11 mouse cellular contexts compared by ENCODE assay signal in the genomic region with DNA sequence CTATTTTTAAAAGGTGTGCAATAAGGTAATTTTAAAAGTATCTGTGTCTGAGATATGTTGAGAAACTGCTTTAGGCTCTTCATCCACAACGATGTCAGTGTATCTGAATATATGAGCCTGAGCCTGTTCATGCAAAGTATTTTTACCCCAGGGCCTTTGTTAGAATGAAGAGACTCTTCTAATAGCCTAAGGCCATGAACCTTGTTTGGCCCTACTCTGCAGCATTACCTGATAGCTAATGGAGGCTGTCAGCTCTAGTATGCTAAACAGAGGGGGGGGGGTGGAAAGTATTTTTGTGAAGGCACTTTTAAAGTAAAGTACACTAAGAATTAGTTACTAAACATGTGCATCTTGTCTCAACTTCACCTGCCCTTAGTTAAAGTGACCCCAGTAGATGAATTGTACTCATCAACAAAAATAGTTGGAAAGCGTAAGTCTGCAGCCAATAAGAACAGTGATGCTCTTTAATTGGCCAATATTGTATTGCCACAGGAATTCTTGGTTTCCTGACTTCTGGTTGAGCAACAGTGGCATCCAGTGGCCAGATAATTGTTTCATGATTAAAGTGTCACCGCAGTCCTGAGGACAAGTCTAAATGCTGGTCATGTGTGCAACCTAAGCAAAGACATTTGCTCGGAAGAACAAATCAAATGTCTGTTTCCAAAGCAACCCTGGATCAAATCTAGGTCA. TPM values are rescaled to one million over a fixed set of nuclear protein-coding genes. Genes with fewer than 3 reads are reported as not detected.
A peak's percentile ranks its signal among the peaks of the same experiment; 100 is the strongest.
DNase-seq lines count a peak whose midpoint lies in the region; ATAC-seq and TF ChIP-seq lines count a peak whose summit lies in the region.
"Had no signal": no experiment of that assay in that cellular context is flagged by ENCODE, and none has a peak within 500 bp of the region (broad histone marks: within the 10 kb centered on the region; RNA-seq: fewer than 3 reads in every experiment).

No protein-coding gene starts in this region.

- CTCF ChIA-PET in Patski (lab: Charles Lee), result interaction anchor here (1.2 to 1.6 kb wide), 5 partner anchors 10 to 1014 kb away, joined by 3 to 4 read pairs (median 3); partner anchors contain the start of gene Erbb4

- no peaks in the 10 kb centered on the region for H3K9me3 ChIP-seq in embryonic facial prominence, embryonic 11.5 days (replicated peaks; ENCODE audit: control insufficient read depth, low read length)
- no peaks in the 10 kb centered on the region for H3K9me3 ChIP-seq in embryonic facial prominence, embryonic 10.5 days
- no peaks in the 10 kb centered on the region for H3K9me3 ChIP-seq in kidney, embryonic 16.5 days (ENCODE audit: low read length)
- H3K9me3 ChIP-seq: embryonic facial prominence, embryonic 13.5 days; liver, embryonic 15.5 days; stomach, embryonic 15.5 days had no signal

- no peak overlapping the region for H3K4me3 ChIP-seq in embryonic facial prominence, embryonic 11.5 days (ENCODE audit: low read depth, low read length)
- no peak overlapping the region for H3K4me3 ChIP-seq in embryonic facial prominence, embryonic 10.5 days
- no peak overlapping the region for H3K4me3 ChIP-seq in kidney, embryonic 16.5 days (ENCODE audit: low read length)
- H3K4me3 ChIP-seq: embryonic facial prominence, embryonic 13.5 days; liver, embryonic 15.5 days; stomach, embryonic 15.5 days had no signal

- H3K4me1 ChIP-seq in embryonic facial prominence, embryonic 11.5 days (ENCODE audit: control insufficient read depth, insufficient read depth, low read length), result no peaks in the 10 kb centered on the region
- no peaks in the 10 kb centered on the region for H3K4me1 ChIP-seq in embryonic facial prominence, embryonic 10.5 days
- no peaks in the 10 kb centered on the region for H3K4me1 ChIP-seq in kidney, embryonic 16.5 days (ENCODE audit: insufficient read depth, low read length)
- H3K4me1 ChIP-seq: embryonic facial prominence, embryonic 13.5 days; liver, embryonic 15.5 days; stomach, embryonic 15.5 days had no signal

- TF ChIP-seq CTCF in Patski (IDR thresholded peaks at IDR 0.05), result peak; percentile 72

- H3K27me3 ChIP-seq in embryonic facial prominence, embryonic 11.5 days (ENCODE audit: control insufficient read depth, insufficient read depth, low read length), result no peaks in the 10 kb centered on the region
- no peaks in the 10 kb centered on the region for H3K27me3 ChIP-seq in embryonic facial prominence, embryonic 10.5 days (replicated peaks; ENCODE audit: low read depth, poor library complexity, severe bottlenecking)
- H3K27me3 ChIP-seq in kidney, embryonic 16.5 days (ENCODE audit: insufficient read depth, low read length), result 0 out of 2 replicates have a peak, but pooled peaks cover 2% of the 10 kb centered on the region
- H3K27me3 ChIP-seq in Patski, result no peaks in the 10 kb centered on the region
- H3K27me3 ChIP-seq: embryonic facial prominence, embryonic 13.5 days; liver, embryonic 15.5 days; stomach, embryonic 15.5 days had no signal

- in situ Hi-C loops in Patski (cut with MboI; ENCODE audit: low pct_unique_long_range_greater_than_20kb), result loop anchor here (5.0 to 10.0 kb wide), 2 partner anchors 1004 to 1476 kb away; no protein-coding TSS in a partner anchor

- no peak overlapping the region for H3K4me2 ChIP-seq in embryonic facial prominence, embryonic 11.5 days (ENCODE audit: low read depth, low read length)
- no peak overlapping the region for H3K4me2 ChIP-seq in kidney, embryonic 16.5 days (replicated peaks; ENCODE audit: low read depth, low read length)
- H3K4me2 ChIP-seq: embryonic facial prominence, embryonic 13.5 days; liver, embryonic 15.5 days; stomach, embryonic 15.5 days had no signal

- DNase-seq in embryonic facial prominence, embryonic 11.5 days (ENCODE audit: low spot score), result peak; percentile 28
- DNase-seq in embryonic facial prominence, embryonic 10.5 days (ENCODE audit: low spot score), result no peak
- DNase-seq in kidney, adult 9 months, result peak; percentile 37
- no peak for DNase-seq in Patski (ENCODE audit: low read depth, low spot score)
- peak; percentile 31 to 41 for DNase-seq in kidney, postnatal 25 days
- no peak for DNase-seq in natural killer cell, adult 2 months (ENCODE audit: low spot score in 2 of 2)
- DNase-seq in urinary bladder, adult 18-20 months (ENCODE audit: low spot score in 2 of 2), result no peak

- WGBS in embryonic facial prominence, embryonic 11.5 days, result 83% methylated on average over 4 of the region's 4 CpGs
- 82% methylated on average over 4 of the region's 4 CpGs for WGBS in embryonic facial prominence, embryonic 10.5 days
- WGBS in kidney, embryonic 16.5 days, result 83% methylated on average over 4 of the region's 4 CpGs

- POLR2A ChIA-PET in Patski (lab: Charles Lee), result no interaction called here

- no peak overlapping the region for H3K9ac ChIP-seq in embryonic facial prominence, embryonic 11.5 days (replicated peaks; ENCODE audit: low read length)
- no peak overlapping the region for H3K9ac ChIP-seq in kidney, embryonic 16.5 days (replicated peaks; ENCODE audit: low read length)
- H3K9ac ChIP-seq: embryonic facial prominence, embryonic 13.5 days; liver, embryonic 15.5 days; stomach, embryonic 15.5 days had no signal

- no peak for ATAC-seq in embryonic facial prominence, embryonic 11.5 days (replicated peaks; ENCODE audit: insufficient number of reproducible peaks, low FRiP score, low TSS enrichment, low read depth)
- no peak for ATAC-seq in kidney, embryonic 16.5 days (ENCODE audit: low FRiP score, low TSS enrichment)
- peak; percentile 74 for ATAC-seq in Patski

- H3K27ac ChIP-seq in embryonic facial prominence, embryonic 11.5 days (replicated peaks; ENCODE audit: low read depth, low read length), result no peak overlapping the region
- H3K27ac ChIP-seq in embryonic facial prominence, embryonic 10.5 days (replicated peaks), result no peak overlapping the region
- H3K27ac ChIP-seq in kidney, embryonic 16.5 days (ENCODE audit: low read length), result no peak overlapping the region
- H3K27ac ChIP-seq: embryonic facial prominence, embryonic 13.5 days; liver, embryonic 15.5 days; stomach, embryonic 15.5 days had no signal

- H3K36me3 ChIP-seq in embryonic facial prominence, embryonic 11.5 days (replicated peaks; ENCODE audit: control insufficient read depth, insufficient read depth, low read depth, low read length), result no peaks in the 10 kb centered on the region
- no peaks in the 10 kb centered on the region for H3K36me3 ChIP-seq in embryonic facial prominence, embryonic 10.5 days (replicated peaks)
- no peaks in the 10 kb centered on the region for H3K36me3 ChIP-seq in kidney, embryonic 16.5 days (ENCODE audit: insufficient read depth, low read length)
- H3K36me3 ChIP-seq: embryonic facial prominence, embryonic 13.5 days; liver, embryonic 15.5 days; stomach, embryonic 15.5 days had no signal

RNA-seq across cellular contexts. Expression of gene Erbb4, which starts 10.5 kb away (rescaled TPM):
- 0.91 and 1.3 TPM in 2 replicates for polyA plus RNA-seq in embryonic facial prominence, embryonic 11.5 days (2014; fragmentation: Nextera tagmentation; extraction: Ambion mirVana)
- 0.62 and 0.85 TPM in 2 replicates for polyA plus RNA-seq in embryonic facial prominence, embryonic 10.5 days (2016; fragmentation: Nextera tagmentation; extraction: Ambion mirVana)
- 5.6 and 6.6 TPM in 2 replicates for polyA plus RNA-seq in kidney, embryonic 16.5 days (2015; fragmentation: Nextera tagmentation; extraction: Ambion mirVana)
- polyA plus RNA-seq in Patski (2021), result 10.3 TPM

Comparison
In these comparisons a context has a peak if more than half of its experiments do, and no peak if none do; other contexts are left out.
1. DNase-seq: peak in embryonic facial prominence, embryonic 11.5 days (single experiment), kidney, adult 9 months (single experiment) and kidney, postnatal 25 days (2 of 2); none in embryonic facial prominence, embryonic 10.5 days (single experiment), Patski (single experiment), natural killer cell, adult 2 months (0 of 2) and urinary bladder, adult 18-20 months (0 of 2).